Mouse (Mus musculus) erythroid progenitor cell, adult 5-6 weeks (primary cell): Measurements from ENCODE around the gene Cadm2. TPM values are rescaled to one million over a fixed set of nuclear protein-coding genes. Genes with fewer than 3 reads are reported as not detected.

Experiments used
- ATAC-seq: replicated peaks from 2 replicates; pipeline ENCODE4 v1.8.0; 2016; ENCODE audit warnings: moderate number of reproducible peaks, mild to moderate bottlenecking, moderate TSS enrichment, inconsistent platforms; ENCODE audit not compliant: poor library complexity, low FRiP score, severe bottlenecking
- total RNA-seq, 2 experiments: library from RNA; stranded (forward) in 1 of 2; stranded (reverse) in 1 of 2; fragments of 150-400 nt in 1 of 2; fragments of 186-747, 209-891 nt in 1 of 2; gene quantifications; 2 replicates each; pipeline versions ENCODE4 v1.2.3 to v1.2.4; 2015 to 2017; ENCODE audit warnings: low replicate concordance in 2 of 2

The Cadm2 gene
- total RNA-seq, 2 experiments from 2014 or later, result not detected

- ATAC-seq, result no peak
These were observed 434.4 kb downstream of the Cadm2 start for GRCm38 (mm10) chr16:67186322-67186721.

- ATAC-seq, result no peak
These were observed 437.8 kb downstream of the Cadm2 start for GRCm38 (mm10) chr16:67182958-67183357.

GRCm38 (mm10) chr16:67175386-67175785 is 445.3 kb downstream of the Cadm2 start:
- ATAC-seq, result no peak

GRCm38 (mm10) chr16:67162211-67162790 is 458.4 kb downstream of the Cadm2 start:
- no peak for ATAC-seq

GRCm38 (mm10) chr16:67124811-67125210 is 495.9 kb downstream of the Cadm2 start:
- no peak for ATAC-seq

GRCm38 (mm10) chr16:67122532-67122931 is 498.2 kb downstream of the Cadm2 start:
- no peak for ATAC-seq

- ATAC-seq, result no peak
These were observed 498.9 kb downstream of the Cadm2 start for GRCm38 (mm10) chr16:67121781-67122180.

- no peak for ATAC-seq
These were observed 514.1 kb downstream of the Cadm2 start for GRCm38 (mm10) chr16:67106478-67107061.

- no peak for ATAC-seq
These were observed 524.0 kb downstream of the Cadm2 start for GRCm38 (mm10) chr16:67096706-67097105.

- no peak for ATAC-seq
These were observed 524.8 kb downstream of the Cadm2 start for GRCm38 (mm10) chr16:67095916-67096315.

- ATAC-seq, result no peak
These were observed 531.0 kb downstream of the Cadm2 start for GRCm38 (mm10) chr16:67089747-67090146.

- ATAC-seq, result no peak
These were observed 541.4 kb downstream of the Cadm2 start for GRCm38 (mm10) chr16:67079318-67079717.

- no peak for ATAC-seq
These were observed 544.4 kb downstream of the Cadm2 start for GRCm38 (mm10) chr16:67076169-67076895.

GRCm38 (mm10) chr16:67068461-67068860 is 552.2 kb downstream of the Cadm2 start:
- ATAC-seq, result no peak

- no peak for ATAC-seq
These were observed 589.8 kb downstream of the Cadm2 start for GRCm38 (mm10) chr16:67030918-67031317.

GRCm38 (mm10) chr16:67019856-67020255 is 600.9 kb downstream of the Cadm2 start:
- no peak for ATAC-seq

GRCm38 (mm10) chr16:67017710-67018109 is 603.0 kb downstream of the Cadm2 start:
- ATAC-seq, result no peak

GRCm38 (mm10) chr16:67003161-67003560 is 617.5 kb downstream of the Cadm2 start:
- no peak for ATAC-seq

- ATAC-seq, result no peak
These were observed 619.0 kb downstream of the Cadm2 start for GRCm38 (mm10) chr16:67001707-67002106.

GRCm38 (mm10) chr16:66997461-66997860 is 623.2 kb downstream of the Cadm2 start:
- ATAC-seq, result no peak

- ATAC-seq, result no peak
These were observed 633.0 kb downstream of the Cadm2 start for GRCm38 (mm10) chr16:66987741-66988140.
